Mouse (Mus musculus): ENCODE data around the gene Haghl. TPM values are rescaled to one million over a fixed set of nuclear protein-coding genes. Genes with fewer than 3 reads are reported as not detected.
"Not testable (repeated sequence)": the region's sequence is repeated elsewhere in the genome, so short reads cannot be mapped to it uniquely, and the experiment has no call there.

The Haghl gene
- polyA plus RNA-seq, 1 experiment from 2014 or later, result 51.3 TPM

DNA sequence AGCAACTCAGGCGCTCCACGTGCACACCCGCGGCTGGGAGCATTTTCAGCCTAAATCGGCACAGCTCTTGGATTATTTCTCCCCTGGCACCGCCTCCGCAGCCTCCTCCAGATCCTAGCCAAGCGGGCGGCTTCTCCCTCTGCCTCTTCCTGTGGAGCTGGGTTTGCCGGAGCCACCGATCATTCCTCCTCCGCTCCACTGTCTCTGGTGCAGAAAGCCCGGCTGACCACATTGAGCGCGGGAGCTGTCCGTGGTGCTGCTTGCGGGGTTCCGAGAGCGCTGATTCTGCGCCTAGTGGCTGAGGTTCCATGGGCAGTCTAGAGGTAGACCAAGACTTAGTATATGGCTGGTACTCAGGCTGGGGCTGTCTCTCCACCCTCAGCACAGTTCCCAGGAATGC is 28.0 kb upstream of the Haghl start:
- H3K9ac ChIP-seq, result no peak overlapping the region
- no peaks in the 10 kb centered on the region for H3K9me3 ChIP-seq
- H3K36me3 ChIP-seq, result no peaks in the 10 kb centered on the region
- under 1% methylated on average over 20 of the region's 20 CpGs for WGBS
- H3K4me1 ChIP-seq, result peaks cover 18% of the 10 kb centered on the region
- no peak overlapping the region for H3K4me2 ChIP-seq
- peaks cover 98% of the 10 kb centered on the region for H3K27me3 ChIP-seq (replicated peaks)
- H3K4me3 ChIP-seq, result no peak overlapping the region
- no peak for ATAC-seq (ENCODE audit: extremely low read depth, insufficient number of reproducible peaks, low FRiP score, low TSS enrichment)
- H3K27ac ChIP-seq (replicated peaks), result no peak overlapping the region

- WGBS, result 55% methylated on average over 4 of the region's 4 CpGs
- H3K9me3 ChIP-seq, result no peaks in the 10 kb centered on the region
- no peak for ATAC-seq (ENCODE audit: extremely low read depth, insufficient number of reproducible peaks, low FRiP score, low TSS enrichment)
- no peaks in the 10 kb centered on the region for H3K36me3 ChIP-seq
- peaks cover 20% of the 10 kb centered on the region for H3K4me1 ChIP-seq
- no peak overlapping the region for H3K27ac ChIP-seq (replicated peaks)
- no peak overlapping the region for H3K4me2 ChIP-seq
- H3K9ac ChIP-seq, result no peak overlapping the region
- H3K27me3 ChIP-seq (replicated peaks), result peaks cover 86% of the 10 kb centered on the region
- H3K4me3 ChIP-seq, result no peak overlapping the region
Observed at GRCm38 (mm10) chr17:25810890-25811289, 25.4 kb upstream of the Haghl start.

- H3K4me1 ChIP-seq, result peaks cover 20% of the 10 kb centered on the region
- peaks cover 79% of the 10 kb centered on the region for H3K27me3 ChIP-seq (replicated peaks)
- no peak overlapping the region for H3K27ac ChIP-seq (replicated peaks)
- peak overlapping the region; percentile 99 for H3K4me2 ChIP-seq
- peak overlapping the region; percentile 72 for H3K4me3 ChIP-seq
- no peaks in the 10 kb centered on the region for H3K36me3 ChIP-seq
- no peaks in the 10 kb centered on the region for H3K9me3 ChIP-seq
- peak overlapping the region; percentile 72 for H3K9ac ChIP-seq
- ATAC-seq (ENCODE audit: extremely low read depth, insufficient number of reproducible peaks, low FRiP score, low TSS enrichment), result no peak
- WGBS, result 14% methylated on average over 24 of the region's 25 CpGs
Observed at GRCm38 (mm10) chr17:25809606-25810340, 24.3 kb upstream of the Haghl start.

GRCm38 (mm10) chr17:25808789-25809605 is 23.5 kb upstream of the Haghl start, which contains the start of gene Fbxl16:
Gene Fbxl16, plus strand, starts transcription at chr17:25809085.
- Histone ChIP-seq H3K9ac (peak within 1 kb of the TSS; percentile 72), H3K9me3 (no peaks in the 10 kb centered on the region), H3K4me1 (peaks cover 20% of the 10 kb centered on the region), H3K27me3 (replicated peaks) (peaks cover 72% of the 10 kb centered on the region), H3K27ac (replicated peaks) (no peak within 1 kb of the TSS), H3K4me2 (peak within 1 kb of the TSS; percentile 99), H3K36me3 (no peaks in the 10 kb centered on the region), H3K4me3 (peak within 1 kb of the TSS; percentile 72)
- peak; percentile 61; the same call in 1 of the 2 replicates for ATAC-seq (ENCODE audit: extremely low read depth, insufficient number of reproducible peaks, low FRiP score, low TSS enrichment)
- WGBS, result under 1% methylated on average over 88 of the region's 100 CpGs

GRCm38 (mm10) chr17:25808028-25808427 is 22.6 kb upstream of the Haghl start:
- H3K36me3 ChIP-seq, result no peaks in the 10 kb centered on the region
- H3K4me1 ChIP-seq, result peaks cover 21% of the 10 kb centered on the region
- H3K27me3 ChIP-seq (replicated peaks), result peaks cover 68% of the 10 kb centered on the region
- peak overlapping the region; percentile 72 for H3K4me3 ChIP-seq
- ATAC-seq (ENCODE audit: extremely low read depth, insufficient number of reproducible peaks, low FRiP score, low TSS enrichment), result no peak
- H3K9me3 ChIP-seq, result no peaks in the 10 kb centered on the region
- H3K27ac ChIP-seq (replicated peaks), result no peak overlapping the region
- H3K9ac ChIP-seq, result no peak overlapping the region; the same call in 1 of the 2 replicates
- H3K4me2 ChIP-seq, result peak overlapping the region; percentile 99
- WGBS, result 33% methylated on average over 5 of the region's 5 CpGs

DNA sequence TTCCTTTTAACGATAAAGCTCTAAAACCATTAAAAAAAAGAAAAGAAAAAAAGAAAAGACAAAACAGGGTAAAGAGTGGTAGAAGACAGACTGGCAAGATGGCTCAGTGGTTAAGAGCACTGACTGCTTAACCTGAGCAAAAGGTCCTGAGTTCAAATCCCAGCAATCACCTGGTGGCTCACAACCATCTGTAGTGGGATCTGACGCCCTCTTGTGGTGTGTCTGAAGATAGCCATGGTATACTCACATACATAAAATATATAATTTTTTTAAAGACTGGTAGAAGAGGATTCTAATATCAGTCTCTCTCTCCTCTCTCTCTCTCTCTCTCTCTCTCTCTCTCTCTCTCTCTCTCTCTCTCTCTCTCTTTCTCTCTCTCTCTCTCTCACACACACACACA is 22.0 kb upstream of the Haghl start:
- Histone ChIP-seq H3K27me3 (replicated peaks) (peaks cover 63% of the 10 kb centered on the region), H3K4me1 (peaks cover 25% of the 10 kb centered on the region)
- not testable (repeated sequence) for H3K4me2 ChIP-seq; H3K9ac ChIP-seq; H3K4me3 ChIP-seq; H3K27ac ChIP-seq (replicated peaks); H3K36me3 ChIP-seq; ATAC-seq (ENCODE audit: extremely low read depth, insufficient number of reproducible peaks, low FRiP score, low TSS enrichment); H3K9me3 ChIP-seq
- 57% methylated on average over 2 of the region's 2 CpGs for WGBS

DNA sequence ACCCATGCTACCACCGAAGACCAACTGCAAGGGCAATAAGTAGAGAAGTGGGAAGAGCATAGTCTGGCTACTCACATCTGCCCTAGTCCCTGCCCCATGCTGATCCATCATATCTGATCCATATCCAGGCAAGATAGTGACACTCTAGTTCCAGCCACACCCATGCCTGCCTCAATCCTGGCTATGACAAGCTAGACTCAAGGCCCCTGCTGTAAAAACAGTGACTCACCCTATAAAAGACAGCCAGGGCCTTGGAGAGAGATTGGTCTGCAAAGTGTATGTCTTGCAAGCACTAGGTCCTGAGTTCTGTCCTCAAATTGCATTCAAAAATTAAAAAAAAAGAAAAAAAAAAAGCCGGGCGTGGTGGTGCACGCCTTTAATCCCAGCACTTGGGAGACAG is 21.0 kb upstream of the Haghl start:
- no peak overlapping the region for H3K27ac ChIP-seq (replicated peaks)
- H3K9me3 ChIP-seq, result no peaks in the 10 kb centered on the region
- H3K36me3 ChIP-seq, result no peaks in the 10 kb centered on the region
- peaks cover 58% of the 10 kb centered on the region for H3K27me3 ChIP-seq (replicated peaks)
- no peak overlapping the region for H3K9ac ChIP-seq
- H3K4me1 ChIP-seq, result peaks cover 30% of the 10 kb centered on the region
- no peak overlapping the region for H3K4me3 ChIP-seq
- no peak for ATAC-seq (ENCODE audit: extremely low read depth, insufficient number of reproducible peaks, low FRiP score, low TSS enrichment)
- no peak overlapping the region for H3K4me2 ChIP-seq
- WGBS, result 82% methylated on average over 4 of the region's 4 CpGs

GRCm38 (mm10) chr17:25802825-25803517 is 17.5 kb upstream of the Haghl start:
- Histone ChIP-seq H3K36me3 (no peaks in the 10 kb centered on the region), H3K9ac (peak overlapping the region; percentile 50), H3K27me3 (replicated peaks) (peaks cover 23% of the 10 kb centered on the region), H3K4me3 (no peak overlapping the region), H3K9me3 (no peaks in the 10 kb centered on the region), H3K4me2 (peak overlapping the region; percentile 45), H3K27ac (replicated peaks) (peak overlapping the region; percentile 61), H3K4me1 (peaks cover 15% of the 10 kb centered on the region)
- peak; percentile 75; the same call in 1 of the 2 replicates for ATAC-seq (ENCODE audit: extremely low read depth, insufficient number of reproducible peaks, low FRiP score, low TSS enrichment)
- WGBS, result 7% methylated on average over 10 of the region's 10 CpGs

GRCm38 (mm10) chr17:25801029-25801428 is 15.6 kb upstream of the Haghl start:
- H3K9me3 ChIP-seq, result no peaks in the 10 kb centered on the region
- H3K4me2 ChIP-seq, result no peak overlapping the region
- WGBS, result 5% methylated on average over 6 of the region's 6 CpGs
- H3K4me3 ChIP-seq, result no peak overlapping the region
- peaks cover 27% of the 10 kb centered on the region for H3K4me1 ChIP-seq
- H3K27me3 ChIP-seq (replicated peaks), result peaks cover 14% of the 10 kb centered on the region
- ATAC-seq (ENCODE audit: extremely low read depth, insufficient number of reproducible peaks, low FRiP score, low TSS enrichment), result no peak
- no peak overlapping the region for H3K9ac ChIP-seq
- H3K27ac ChIP-seq (replicated peaks), result no peak overlapping the region
- no peaks in the 10 kb centered on the region for H3K36me3 ChIP-seq

DNA sequence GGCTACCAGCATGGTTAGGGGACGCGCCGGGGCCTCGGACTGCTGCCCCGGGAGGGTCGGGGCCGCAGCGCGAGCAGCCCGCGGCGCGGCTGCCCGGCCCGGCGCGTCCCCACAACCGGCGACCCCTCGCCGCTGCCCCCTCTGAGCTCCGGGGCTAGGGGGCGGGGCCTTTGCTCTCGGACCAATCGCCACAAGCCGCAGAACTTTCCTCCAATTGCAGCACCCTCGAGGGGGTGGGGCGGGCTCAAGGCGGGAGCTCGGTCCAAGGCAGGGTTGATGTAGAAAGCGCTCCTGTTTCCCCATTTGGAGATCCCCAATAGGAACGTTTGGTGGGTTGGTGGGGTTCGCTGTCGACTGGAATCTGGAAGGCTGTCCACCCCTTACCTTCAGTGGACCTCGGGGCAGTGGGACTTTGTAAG is 11.5 kb upstream of the Haghl start, which contains the start of gene Metrn:
TSS of gene Metrn (minus strand) at position 186 of the 419 bp plus-strand sequence.
- H3K27ac ChIP-seq (replicated peaks), result no peak within 1 kb of the TSS
- H3K9me3 ChIP-seq, result no peaks in the 10 kb centered on the region
- H3K27me3 ChIP-seq (replicated peaks), result peaks cover under 1% of the 10 kb centered on the region; the same call in 1 of the 2 replicates
- WGBS, result under 1% methylated on average over 35 of the region's 35 CpGs
- peaks cover 41% of the 10 kb centered on the region for H3K4me1 ChIP-seq
- H3K4me2 ChIP-seq, result peak within 1 kb of the TSS; percentile 97
- ATAC-seq (ENCODE audit: extremely low read depth, insufficient number of reproducible peaks, low FRiP score, low TSS enrichment), result no peak
- peak within 1 kb of the TSS; percentile 85 for H3K9ac ChIP-seq
- peak within 1 kb of the TSS; percentile 77 for H3K4me3 ChIP-seq
- H3K36me3 ChIP-seq, result no peaks in the 10 kb centered on the region

Data from heart, embryonic 13.5 days (tissue).